Mouse (Mus musculus) liver, embryonic 15.5 days (tissue): Measurements from ENCODE around the gene St6gal1. TPM values are rescaled to one million over a fixed set of nuclear protein-coding genes. Genes with fewer than 3 reads are reported as not detected.
"Not testable (repeated sequence)": the region's sequence is repeated elsewhere in the genome, so short reads cannot be mapped to it uniquely, and the experiment has no call there.

Experiments
- ATAC-seq: fragments of 200-750 bp; cut with Nextera tagmentation; 2 replicates; pipeline ENCODE4 v1.8.0; 2017; ENCODE audit warnings: moderate number of reproducible peaks, mild to moderate bottlenecking, moderate library complexity; ENCODE audit not compliant: insufficient read depth
- H3K27ac ChIP-seq: fragments of 300-500 bp; sonication (generic); replicated peaks from 2 replicates; pipeline ENCODE4 v1.5.1; 2015; ENCODE audit warnings: mild to moderate bottlenecking, inconsistent platforms
- H3K27me3 ChIP-seq: fragments of 300-500 bp; sonication (generic); 2 replicates; pipeline ENCODE4 v1.6.1; 2015; ENCODE audit warnings: mild to moderate bottlenecking, inconsistent platforms
- H3K36me3 ChIP-seq: fragments of 300-500 bp; sonication (generic); replicated peaks from 2 replicates; pipeline ENCODE4 v1.6.1; 2015; ENCODE audit warnings: moderate library complexity, mild to moderate bottlenecking, inconsistent platforms
- H3K4me1 ChIP-seq: fragments of 300-500 bp; sonication (generic); replicated peaks from 2 replicates; pipeline ENCODE4 v1.6.1; 2015; ENCODE audit warnings: inconsistent platforms
- H3K4me2 ChIP-seq: fragments of 300-500 bp; sonication (generic); 2 replicates; pipeline ENCODE4 v1.6.1; 2015; ENCODE audit warnings: moderate library complexity, mild to moderate bottlenecking, inconsistent platforms
- H3K4me3 ChIP-seq: fragments of 300-500 bp; sonication (generic); replicated peaks from 2 replicates; pipeline ENCODE4 v1.5.1; 2015; ENCODE audit warnings: mild to moderate bottlenecking, inconsistent platforms
- H3K9ac ChIP-seq: fragments of 300-500 bp; sonication (generic); 2 replicates; pipeline ENCODE4 v1.6.1; 2015; ENCODE audit warnings: moderate library complexity, mild to moderate bottlenecking, inconsistent platforms
- H3K9me3 ChIP-seq: fragments of 300-500 bp; sonication (generic); replicated peaks from 2 replicates; pipeline ENCODE4 v1.6.1; 2016; ENCODE audit warnings: inconsistent platforms
- WGBS: fragments of 180-500 bp; shearing (Covaris S2); methylation state at CpG from one replicate; pipeline ENCODE4 v1.1.7; 2015; ENCODE audit warnings: mixed read lengths; ENCODE audit not compliant: insufficient replicate concordance; 5-methylcytosine and 5-hydroxymethylcytosine counted together
- polyA plus RNA-seq: library from polyadenylated mRNA; unstranded; fragments of >200 nt; fragmentation: Nextera tagmentation; extraction: Ambion mirVana; gene quantifications from 2 replicates; pipeline ENCODE4 v1.2.1, GENCODE M21; 2015

Gene St6gal1
- polyA plus RNA-seq = 12.9 and 15.4 TPM in 2 replicates

GRCm38 (mm10) chr16:23224671-23225068 is at the start of gene St6gal1:
Gene St6gal1, plus strand, starts transcription at chr16:23224740.
- no peak within 1 kb of the TSS for H3K27ac ChIP-seq
- 0 out of 2 replicates have a peak, but pooled peaks have one; percentile 22 for ATAC-seq
- peak within 1 kb of the TSS; percentile 68 for H3K4me2 ChIP-seq
- H3K4me3 ChIP-seq = peak within 1 kb of the TSS; percentile 57
- WGBS = under 1% methylated on average over 20 of the region's 20 CpGs
- H3K4me1 ChIP-seq = 0 out of 2 replicates have a peak, but pooled peaks cover 3% of the 10 kb centered on the region
- no peaks in the 10 kb centered on the region for H3K36me3 ChIP-seq
- H3K9me3 ChIP-seq = no peaks in the 10 kb centered on the region
- peaks cover 62% of the 10 kb centered on the region for H3K27me3 ChIP-seq
- H3K9ac ChIP-seq = peak within 1 kb of the TSS; percentile 40

DNA sequence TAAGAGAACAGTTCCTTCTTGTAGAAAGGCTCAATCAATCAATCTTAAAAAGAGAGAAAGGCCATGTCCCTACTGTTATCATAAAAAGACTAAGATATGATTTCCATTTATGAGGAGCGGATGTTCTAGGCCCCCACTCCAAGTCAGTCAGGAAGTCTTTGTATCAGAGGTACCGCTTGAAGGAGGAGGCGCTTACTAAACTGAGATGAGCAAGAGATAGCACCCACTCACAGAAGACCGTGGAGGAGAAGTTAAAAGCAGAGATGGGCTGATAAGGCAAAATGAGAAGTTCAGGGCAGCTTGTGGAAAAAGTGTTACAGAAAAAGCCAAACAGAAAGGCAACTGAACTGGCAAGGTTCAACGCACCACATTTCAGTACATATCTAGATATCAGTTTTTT is 49.7 kb upstream of the St6gal1 start:
- no peaks in the 10 kb centered on the region for H3K9me3 ChIP-seq
- no peak overlapping the region for H3K4me2 ChIP-seq
- no peaks in the 10 kb centered on the region for H3K4me1 ChIP-seq
- H3K4me3 ChIP-seq = no peak overlapping the region
- H3K36me3 ChIP-seq = no peaks in the 10 kb centered on the region
- H3K27ac ChIP-seq = no peak overlapping the region
- ATAC-seq = no peak
- H3K9ac ChIP-seq = no peak overlapping the region
- no peaks in the 10 kb centered on the region for H3K27me3 ChIP-seq
- WGBS = 16% methylated on average over 5 of the region's 5 CpGs

GRCm38 (mm10) chr16:23175956-23176355 is 48.6 kb upstream of the St6gal1 start:
- no peaks in the 10 kb centered on the region for H3K4me1 ChIP-seq
- H3K4me2 ChIP-seq = no peak overlapping the region
- no peak overlapping the region for H3K9ac ChIP-seq
- ATAC-seq = no peak
- no peaks in the 10 kb centered on the region for H3K36me3 ChIP-seq
- no peak overlapping the region for H3K4me3 ChIP-seq
- no peaks in the 10 kb centered on the region for H3K27me3 ChIP-seq
- no peaks in the 10 kb centered on the region for H3K9me3 ChIP-seq
- no peak overlapping the region for H3K27ac ChIP-seq
- 10% methylated on average over 3 of the region's 3 CpGs for WGBS

DNA sequence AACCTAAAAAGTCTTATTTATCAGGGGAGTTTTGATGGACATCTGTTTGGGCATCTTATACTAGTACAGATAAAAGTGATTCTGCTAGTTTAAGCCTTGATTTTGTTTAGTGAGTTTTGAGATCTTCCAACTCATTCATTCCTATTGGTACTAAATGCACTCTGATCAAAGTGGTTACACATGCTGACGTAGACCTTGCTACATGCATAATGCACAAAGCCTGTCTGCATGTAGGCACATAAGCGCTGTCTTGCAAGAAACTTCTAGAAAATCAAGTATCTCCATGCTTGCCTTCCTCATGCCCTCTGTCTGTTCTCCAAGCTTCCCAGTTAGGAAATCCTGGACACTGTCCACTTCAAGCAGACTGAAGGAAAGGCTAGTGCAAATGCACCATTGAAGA is 46.7 kb upstream of the St6gal1 start:
- Histone ChIP-seq H3K4me3 (no peak overlapping the region), H3K36me3 (no peaks in the 10 kb centered on the region), H3K27me3 (no peaks in the 10 kb centered on the region), H3K27ac (no peak overlapping the region), H3K4me1 (peaks cover 4% of the 10 kb centered on the region; the same call in 1 of the 2 replicates), H3K9me3 (no peaks in the 10 kb centered on the region), H3K9ac (no peak overlapping the region), H3K4me2 (no peak overlapping the region)
- 67% methylated on average over 2 of the region's 2 CpGs for WGBS
- ATAC-seq = no peak

- no peak overlapping the region for H3K9ac ChIP-seq
- H3K27ac ChIP-seq = no peak overlapping the region
- H3K4me2 ChIP-seq = no peak overlapping the region
- H3K9me3 ChIP-seq = no peaks in the 10 kb centered on the region
- H3K36me3 ChIP-seq = no peaks in the 10 kb centered on the region
- WGBS = 77% methylated on average over 5 of the region's 5 CpGs
- ATAC-seq = no peak
- peaks cover 4% of the 10 kb centered on the region; the same call in 1 of the 2 replicates for H3K4me1 ChIP-seq
- no peak overlapping the region for H3K4me3 ChIP-seq
- H3K27me3 ChIP-seq = no peaks in the 10 kb centered on the region
Measured at GRCm38 (mm10) chr16:23178796-23179195, 45.7 kb upstream of the St6gal1 start.

DNA sequence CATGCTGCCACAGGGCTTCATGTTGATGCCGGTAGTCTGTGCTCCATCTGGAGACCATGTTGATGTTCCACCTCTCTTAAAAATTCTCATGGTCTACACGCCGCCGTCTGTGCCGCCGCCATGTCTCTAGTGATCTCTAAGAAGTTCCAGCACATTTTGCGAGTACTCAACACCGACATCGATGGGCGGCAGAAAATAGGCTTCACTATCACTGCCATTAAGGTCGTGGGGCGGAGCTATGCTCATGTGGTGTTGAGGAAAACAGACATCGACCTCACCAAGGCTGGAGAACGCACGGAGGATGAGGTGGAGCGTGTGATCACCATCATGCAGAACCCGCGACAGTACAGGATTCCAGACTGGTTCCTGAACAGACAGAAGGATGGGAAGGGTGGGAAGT is 45.1 kb upstream of the St6gal1 start:
- not testable (repeated sequence) for ATAC-seq, H3K4me2 ChIP-seq
- 80% methylated on average over 18 of the region's 18 CpGs for WGBS

GRCm38 (mm10) chr16:23181054-23181453 is 43.5 kb upstream of the St6gal1 start:
- no peaks in the 10 kb centered on the region for H3K36me3 ChIP-seq
- H3K4me2 ChIP-seq = no peak overlapping the region
- H3K4me3 ChIP-seq = no peak overlapping the region
- ATAC-seq = no peak
- 22% methylated on average over 4 of the region's 4 CpGs for WGBS
- H3K27ac ChIP-seq = no peak overlapping the region
- peaks cover 4% of the 10 kb centered on the region; the same call in 1 of the 2 replicates for H3K4me1 ChIP-seq
- no peaks in the 10 kb centered on the region for H3K27me3 ChIP-seq
- no peaks in the 10 kb centered on the region for H3K9me3 ChIP-seq
- no peak overlapping the region for H3K9ac ChIP-seq

More for the DNA sequence above, 45.1 kb upstream of the St6gal1 start:
- H3K4me1 ChIP-seq, H3K36me3 ChIP-seq, H3K9ac ChIP-seq, H3K4me3 ChIP-seq, H3K9me3 ChIP-seq, H3K27me3 ChIP-seq, H3K27ac ChIP-seq: not testable (repeated sequence)

GRCm38 (mm10) chr16:23181487-23181886 is 43.1 kb upstream of the St6gal1 start:
- no peaks in the 10 kb centered on the region for H3K36me3 ChIP-seq
- H3K4me1 ChIP-seq = peaks cover 4% of the 10 kb centered on the region; the same call in 1 of the 2 replicates
- no peak overlapping the region for H3K4me2 ChIP-seq
- no peaks in the 10 kb centered on the region for H3K9me3 ChIP-seq
- no peak overlapping the region for H3K4me3 ChIP-seq
- no peak overlapping the region for H3K27ac ChIP-seq
- no peaks in the 10 kb centered on the region for H3K27me3 ChIP-seq
- no peak for ATAC-seq
- WGBS = 23% methylated on average over 3 of the region's 3 CpGs
- no peak overlapping the region for H3K9ac ChIP-seq

GRCm38 (mm10) chr16:23181942-23182597 is 42.5 kb upstream of the St6gal1 start:
- Histone ChIP-seq H3K36me3 (no peaks in the 10 kb centered on the region), H3K4me2 (no peak overlapping the region), H3K27ac (peak overlapping the region; percentile 51; the same call in 1 of the 2 replicates), H3K27me3 (no peaks in the 10 kb centered on the region), H3K4me3 (no peak overlapping the region), H3K4me1 (peaks cover 4% of the 10 kb centered on the region; the same call in 1 of the 2 replicates), H3K9me3 (no peaks in the 10 kb centered on the region), H3K9ac (no peak overlapping the region)
- ATAC-seq = no peak
- WGBS = 18% methylated on average over 1 of the region's 1 CpGs

DNA sequence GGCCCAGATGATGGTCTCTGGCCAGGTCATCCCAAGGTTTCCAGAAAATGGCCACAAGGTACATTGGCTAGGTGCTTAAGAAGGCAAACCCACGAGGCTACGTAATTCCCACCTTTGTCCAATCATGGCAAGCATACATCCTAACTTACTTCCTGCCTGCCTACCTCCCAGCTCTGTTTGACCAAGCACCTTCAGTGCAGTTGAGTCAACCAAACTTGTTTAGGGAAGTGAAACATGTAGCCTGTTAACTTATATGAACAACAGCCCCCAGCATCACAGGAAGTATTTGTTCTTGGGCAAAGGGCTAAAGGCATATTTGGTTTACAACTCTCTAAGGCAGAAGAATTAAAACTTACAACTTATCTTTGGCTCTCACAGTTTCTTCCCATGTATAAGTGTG is 38.7 kb upstream of the St6gal1 start:
- no peaks in the 10 kb centered on the region for H3K27me3 ChIP-seq
- no peak for ATAC-seq
- no peak overlapping the region for H3K9ac ChIP-seq
- WGBS = 52% methylated on average over 2 of the region's 2 CpGs
- peaks cover 4% of the 10 kb centered on the region; the same call in 1 of the 2 replicates for H3K4me1 ChIP-seq
- no peak overlapping the region for H3K4me3 ChIP-seq
- H3K4me2 ChIP-seq = no peak overlapping the region
- no peaks in the 10 kb centered on the region for H3K36me3 ChIP-seq
- H3K27ac ChIP-seq = no peak overlapping the region
- no peaks in the 10 kb centered on the region for H3K9me3 ChIP-seq

DNA sequence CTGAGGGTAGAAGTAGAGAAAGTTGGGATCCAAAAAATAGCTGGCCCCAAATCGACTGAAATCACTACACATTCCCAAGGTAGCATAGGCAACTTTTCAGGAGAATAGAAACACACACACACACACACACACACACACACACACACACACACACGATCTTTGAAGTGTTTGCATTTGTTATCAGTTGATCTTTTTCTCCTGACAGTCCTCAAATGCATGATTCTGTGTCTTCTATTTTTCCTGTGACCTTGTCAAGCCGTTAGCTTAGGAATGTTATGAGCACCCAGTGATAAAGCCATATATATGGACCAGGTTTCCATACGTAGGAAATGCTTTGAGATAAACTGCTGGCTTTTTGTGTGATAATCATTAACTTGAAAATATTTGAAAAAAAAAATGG is 38.1 kb upstream of the St6gal1 start:
- Histone ChIP-seq H3K4me2 (no peak overlapping the region), H3K9me3 (no peaks in the 10 kb centered on the region), H3K36me3 (no peaks in the 10 kb centered on the region), H3K4me3 (no peak overlapping the region), H3K4me1 (peaks cover 4% of the 10 kb centered on the region; the same call in 1 of the 2 replicates), H3K27me3 (no peaks in the 10 kb centered on the region), H3K9ac (no peak overlapping the region), H3K27ac (no peak overlapping the region)
- ATAC-seq = no peak
- WGBS = 43% methylated on average over 4 of the region's 4 CpGs

GRCm38 (mm10) chr16:23187983-23188382 is 36.6 kb upstream of the St6gal1 start:
- 60% methylated on average over 7 of the region's 7 CpGs for WGBS
- Histone ChIP-seq H3K4me2 (no peak overlapping the region), H3K36me3 (no peaks in the 10 kb centered on the region), H3K9ac (no peak overlapping the region), H3K9me3 (no peaks in the 10 kb centered on the region), H3K4me3 (no peak overlapping the region), H3K27me3 (no peaks in the 10 kb centered on the region), H3K4me1 (no peaks in the 10 kb centered on the region), H3K27ac (no peak overlapping the region)
- ATAC-seq = no peak
